Mouse (Mus musculus): Measurements from ENCODE around the gene Pcdh7. TPM values are rescaled to one million over a fixed set of nuclear protein-coding genes. Genes with fewer than 3 reads are reported as not detected.
"Not testable (repeated sequence)": the region's sequence is repeated elsewhere in the genome, so short reads cannot be mapped to it uniquely, and the experiment has no call there.

Gene Pcdh7
- total RNA-seq, 2 experiments from 2014 or later: 121 to 128 TPM

DNA sequence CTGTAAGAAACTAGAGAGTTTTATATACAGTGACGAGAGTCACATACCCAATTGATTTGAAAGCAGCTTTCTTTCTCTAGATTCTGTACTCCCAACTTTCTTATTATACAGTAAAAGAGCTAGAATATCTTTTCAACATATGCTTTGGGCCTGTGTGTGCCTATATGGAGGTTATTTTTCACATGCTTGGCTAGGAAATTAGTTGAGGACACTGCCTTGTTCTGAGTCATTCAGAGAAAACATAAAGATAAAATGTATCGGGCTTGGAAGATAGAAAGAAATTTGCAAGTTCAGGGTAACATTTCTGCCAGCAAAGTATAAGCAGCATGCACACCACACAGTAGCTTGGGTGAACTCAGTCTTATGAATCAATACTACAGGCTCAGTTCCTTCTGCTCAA, 364.5 kb downstream of the Pcdh7 start:
- intact Hi-C loops (cut with DNase I): loop anchor here (2.0 kb wide), 1 partner anchor 361 kb away; no protein-coding TSS in a partner anchor
- no peak for DNase-seq

DNA sequence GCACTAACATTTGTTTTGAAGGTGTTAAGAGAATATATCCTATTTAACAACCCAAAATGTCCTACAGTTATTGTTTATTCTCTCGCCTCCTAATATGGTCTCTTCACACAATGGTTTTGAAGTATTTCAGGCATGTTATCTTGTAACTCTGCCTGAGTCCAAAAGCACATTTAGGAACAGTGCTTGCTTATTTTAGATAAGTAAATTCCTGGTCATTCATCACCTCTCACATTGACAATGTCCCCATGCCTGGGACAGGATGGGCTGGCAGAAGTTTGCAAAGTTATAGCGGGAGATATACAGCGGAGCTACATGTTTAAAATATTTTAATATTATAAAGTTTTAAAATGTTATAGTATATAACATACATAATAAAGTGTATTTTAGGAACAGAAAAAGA, 365.3 kb downstream of the Pcdh7 start:
- intact Hi-C loops (cut with DNase I): loop anchor here (2.0 kb wide), 1 partner anchor 362 kb away; no protein-coding TSS in a partner anchor
- peak; percentile 36 to 38 for DNase-seq

DNA sequence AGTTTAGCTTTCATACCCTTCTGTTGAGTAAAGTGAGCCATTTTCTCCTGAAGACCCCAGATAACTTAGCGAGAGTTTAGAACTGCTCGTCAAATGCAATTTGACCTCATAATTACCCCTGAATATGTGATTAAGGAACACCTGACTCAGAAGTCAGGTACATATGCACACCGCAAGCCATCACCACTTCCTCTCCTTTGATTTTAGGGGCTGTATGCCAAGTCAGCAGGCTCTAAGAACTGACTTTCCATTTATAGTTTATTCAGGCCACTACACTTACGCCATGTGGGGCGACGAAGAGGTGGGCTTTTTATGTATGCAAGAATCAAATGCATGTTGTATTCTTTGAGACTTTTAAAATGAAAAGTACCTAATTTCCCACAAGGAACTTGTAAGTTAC, 366.2 kb downstream of the Pcdh7 start:
- peak; percentile 48 to 62 for DNase-seq
- intact Hi-C loops (cut with DNase I): loop anchor here (2.0 kb wide), 1 partner anchor 363 kb away; no protein-coding TSS in a partner anchor

GRCm38 (mm10) chr5:58108665-58109364, 391.0 kb downstream of the Pcdh7 start:
- DNase-seq: no peak
- intact Hi-C loops (cut with DNase I): no loop called here

DNA sequence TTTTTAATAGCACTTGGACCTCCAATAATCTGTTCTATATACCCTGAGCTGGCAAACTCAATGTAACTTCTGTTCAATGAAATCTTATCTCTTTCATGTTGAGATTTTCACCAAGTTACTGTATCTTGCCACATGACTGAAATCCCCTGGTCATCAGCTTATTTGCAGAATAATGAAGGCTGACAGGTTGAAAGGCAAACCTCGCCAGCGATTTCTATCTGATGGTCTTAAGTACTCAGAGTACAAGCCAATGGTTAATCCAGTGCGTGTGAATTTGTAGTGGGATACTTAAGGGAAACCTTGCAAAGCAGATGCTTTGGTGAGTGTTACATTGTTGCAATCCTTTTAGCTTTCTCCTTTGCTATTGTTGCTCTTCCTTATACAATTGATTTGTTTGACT, 398.3 kb downstream of the Pcdh7 start:
- no peak for DNase-seq
- intact Hi-C loops (cut with DNase I): no loop called here

GRCm38 (mm10) chr5:58117896-58118295, 400.1 kb downstream of the Pcdh7 start:
- DNase-seq: no peak
- intact Hi-C loops (cut with DNase I): no loop called here

GRCm38 (mm10) chr5:58118930-58119611, 401.3 kb downstream of the Pcdh7 start:
- DNase-seq: no peak
- intact Hi-C loops (cut with DNase I): no loop called here

GRCm38 (mm10) chr5:58143897-58144296, 426.1 kb downstream of the Pcdh7 start:
- intact Hi-C loops (cut with DNase I): no loop called here
- no peak for DNase-seq

- intact Hi-C loops (cut with DNase I): no loop called here
- DNase-seq: no peak
Measured at GRCm38 (mm10) chr5:58153966-58154365, 436.2 kb downstream of the Pcdh7 start.

GRCm38 (mm10) chr5:58172218-58172617, 454.5 kb downstream of the Pcdh7 start:
- DNase-seq: no peak
- intact Hi-C loops (cut with DNase I): no loop called here

DNA sequence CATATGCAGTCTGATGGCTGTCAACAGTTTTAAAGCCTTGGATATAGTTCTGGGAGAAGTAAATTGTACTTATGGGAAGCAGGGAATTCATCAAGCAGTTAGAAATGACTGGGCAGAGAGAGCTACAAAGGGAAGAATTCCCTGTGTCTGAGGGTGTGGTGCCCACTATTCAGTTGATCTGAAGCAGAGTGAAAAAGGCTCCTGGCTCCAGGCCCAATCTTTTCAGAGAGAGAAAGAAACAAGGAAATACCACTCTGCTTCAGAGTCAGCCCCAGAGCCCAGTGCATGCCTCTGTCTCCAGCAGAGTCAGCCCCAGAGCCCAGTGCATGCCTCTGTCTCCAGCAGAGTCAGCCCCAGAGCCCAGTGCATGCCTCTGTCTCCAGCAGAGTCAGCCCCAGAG, 456.6 kb downstream of the Pcdh7 start:
- DNase-seq: peak in 1 of 2 experiments; percentile 14

GRCm38 (mm10) chr5:58175532-58175931, 457.8 kb downstream of the Pcdh7 start:
- intact Hi-C loops (cut with DNase I): no loop called here
- DNase-seq: no peak

More for the DNA sequence above, 456.6 kb downstream of the Pcdh7 start:
- intact Hi-C loops (cut with DNase I): not testable (repeated sequence)

All from heart, postnatal 10 days (tissue).